Mouse (Mus musculus) retina, embryonic 14.5 days (tissue): ENCODE results near the gene Zfp947.
"Not testable (repeated sequence)": the region's sequence is repeated elsewhere in the genome, so short reads cannot be mapped to it uniquely, and the experiment has no call there.

Experiments used
- DNase-seq: peaks from one replicate; pipeline ENCODE4 v3.0.0-alpha.2; 2015; ENCODE audit warnings: low spot score

Zfp947 gene

GRCm38 (mm10) chr17:22165722-22166294 is at the start of gene Zfp947:
Gene Zfp947 (minus strand): TSS chr17:22166190.
- DNase-seq, result peak; percentile 50

DNA sequence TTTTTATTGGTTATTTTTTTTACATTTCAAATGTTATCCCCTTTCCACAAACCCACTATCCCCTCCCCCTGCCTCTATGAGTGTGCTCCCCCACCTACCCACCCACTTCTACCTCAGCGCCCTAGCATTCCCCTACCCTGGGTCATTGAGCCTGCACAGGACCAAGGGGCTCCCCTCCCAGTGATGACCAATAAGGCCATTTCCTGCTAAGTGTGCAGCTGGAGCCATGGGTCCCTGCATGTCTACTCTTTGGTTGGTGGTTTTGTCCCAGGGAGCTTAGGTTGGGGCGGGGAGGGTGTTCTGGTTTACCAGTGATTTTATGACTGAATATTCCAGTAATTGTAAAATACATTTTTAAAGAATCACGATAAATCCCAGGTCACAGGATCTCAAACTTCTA is 686 bp downstream of the Zfp947 start:
- not testable (repeated sequence) for DNase-seq

DNA sequence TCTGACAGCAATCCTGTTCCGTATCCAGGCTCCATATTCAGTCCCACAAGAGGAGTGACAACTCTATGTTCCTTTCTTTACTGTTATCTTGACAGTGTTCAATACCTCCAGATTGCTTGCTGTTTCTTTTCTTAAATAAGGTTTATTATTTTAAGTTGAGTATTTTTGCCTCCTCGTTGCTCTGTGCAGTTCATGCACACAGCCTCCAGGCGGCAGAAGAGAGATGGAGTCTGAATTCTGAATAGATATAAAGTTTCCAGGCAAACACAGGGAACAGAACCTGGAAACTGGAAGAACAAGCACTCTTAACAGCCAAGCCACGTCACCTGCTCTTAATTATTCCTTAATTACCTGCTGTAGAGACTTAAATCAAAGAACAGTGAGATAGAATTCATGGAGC is 12.0 kb downstream of the Zfp947 start:
- not testable (repeated sequence) for DNase-seq

DNA sequence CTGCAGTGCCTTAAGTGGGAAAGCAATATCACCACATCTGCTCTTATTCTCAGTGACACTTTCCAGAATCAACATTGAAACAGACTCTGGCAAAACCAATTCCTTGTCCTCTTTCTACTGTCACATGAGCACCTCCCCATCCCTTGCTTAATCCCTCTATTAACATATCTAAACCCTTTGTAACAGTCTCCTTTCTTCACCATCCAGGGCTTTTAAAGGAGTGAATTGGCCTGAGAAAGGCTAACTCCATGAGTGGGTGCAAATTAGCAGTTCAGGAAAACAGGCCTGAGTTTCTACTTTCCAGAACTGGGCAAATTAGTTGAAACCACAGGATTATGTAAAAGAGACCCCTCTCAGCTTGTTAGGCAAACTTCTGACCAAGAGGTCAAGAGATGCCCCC is 47.2 kb downstream of the Zfp947 start:
- DNase-seq, result no peak
